Mouse (Mus musculus) CH12.LX (cell line): ENCODE measurements around the gene Arhgap42.

Experiments
- CTCF ChIP-seq, 2 experiments: IDR thresholded peaks in 1 of 2; conservative IDR thresholded peaks in 1 of 2; 2 replicates each; pipeline ENCODE4 v1.5.1; 2011 to 2012; ENCODE audit warnings: low read depth in 2 of 2, low read length in 2 of 2, improper control_type of control experiment in 1 of 2, inconsistent platforms in 1 of 2, mild to moderate bottlenecking in 1 of 2, moderate library complexity in 1 of 2
- ETS1 ChIP-seq: conservative IDR thresholded peaks from 2 replicates; pipeline ENCODE4 v1.6.1; 2012; ENCODE audit warnings: low read depth, mild to moderate bottlenecking, inconsistent platforms, low read length, improper control_type of control experiment, moderate library complexity
- NELFE ChIP-seq: IDR thresholded peaks from 2 replicates; pipeline ENCODE4 v1.6.1; 2011; ENCODE audit warnings: low read depth, low read length, improper control_type of control experiment
- PAX5 ChIP-seq: IDR thresholded peaks from 2 replicates; pipeline ENCODE4 v1.6.1; 2012; ENCODE audit warnings: low read length, inconsistent platforms, mixed read lengths
- USF1 ChIP-seq: IDR thresholded peaks from 2 replicates; pipeline ENCODE4 v1.6.1; 2014; ENCODE audit warnings: low read depth, mild to moderate bottlenecking, inconsistent platforms, low read length, improper control_type of control experiment

- no peak for TF ChIP-seq USF1
- no peak for TF ChIP-seq PAX5
- no peak for TF ChIP-seq CTCF (conservative IDR thresholded peaks at IDR 0.05 in 1 of 2, IDR thresholded peaks at IDR 0.05 in 1 of 2; ENCODE audit: low read depth in 2 of 2, low read length in 2 of 2)
- TF ChIP-seq NELFE = no peak
- no peak for TF ChIP-seq ETS1
Observed at GRCm38 (mm10) chr9:9218301-9218700, 20.6 kb downstream of the Arhgap42 start.
